Mouse (Mus musculus) embryonic fibroblast, embryonic 13.5 days (primary cell): ENCODE results near the gene Bnc2.

ENCODE experiments used
- CTCF ChIP-seq: IDR thresholded peaks from 2 replicates; pipeline ENCODE4 v1.5.1; 2011; ENCODE audit warnings: mild to moderate bottlenecking, control low read depth, low read length, moderate library complexity, borderline replicate concordance; ENCODE audit not compliant: insufficient read depth
- POLR2A ChIP-seq: IDR thresholded peaks from 2 replicates; pipeline ENCODE4 v1.6.1; 2011; ENCODE audit warnings: low read depth, mild to moderate bottlenecking, control low read depth, low read length, moderate library complexity

DNA sequence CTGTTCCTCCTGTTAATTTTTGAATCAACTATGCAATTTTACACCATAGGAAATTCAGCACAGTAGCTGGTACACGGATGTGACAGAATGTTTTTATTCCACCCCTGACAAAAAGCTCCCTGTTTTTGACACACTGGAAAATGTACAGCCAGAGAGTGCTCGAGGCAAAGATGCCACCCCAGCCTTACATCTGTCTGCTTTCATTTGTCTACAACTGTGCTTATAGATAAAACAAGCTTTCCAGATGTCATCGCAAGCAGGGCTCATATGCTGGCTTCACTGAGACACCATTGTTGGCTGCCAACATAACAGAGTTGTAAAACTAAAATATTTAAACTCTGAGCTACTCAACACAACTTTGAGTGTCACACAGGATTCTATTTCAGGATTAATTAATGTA lies 343.6 kb downstream of the Bnc2 start:
- TF ChIP-seq CTCF, result no peak
- no peak for TF ChIP-seq POLR2A
